Mouse (Mus musculus): ENCODE data around the gene Tob2. TPM values are rescaled to one million over a fixed set of nuclear protein-coding genes. Genes with fewer than 3 reads are reported as not detected.

Gene Tob2
- total RNA-seq (2021) (100 to 1,000 TPM in 1 of 2 experiments, 10 to 100 TPM in 1; 96.0 to 102 TPM), polyA plus RNA-seq (2012; rRNA removed) (69.9 and 76.1 TPM in 2 replicates)
- long read RNA-seq, full-length matches to known transcripts: 32 of 54 reads
- long read RNA-seq, partial matches to known transcripts: 0 of 54 reads
- long read RNA-seq, other reads (novel, unspliced or antisense): 22 of 54 reads

DNA sequence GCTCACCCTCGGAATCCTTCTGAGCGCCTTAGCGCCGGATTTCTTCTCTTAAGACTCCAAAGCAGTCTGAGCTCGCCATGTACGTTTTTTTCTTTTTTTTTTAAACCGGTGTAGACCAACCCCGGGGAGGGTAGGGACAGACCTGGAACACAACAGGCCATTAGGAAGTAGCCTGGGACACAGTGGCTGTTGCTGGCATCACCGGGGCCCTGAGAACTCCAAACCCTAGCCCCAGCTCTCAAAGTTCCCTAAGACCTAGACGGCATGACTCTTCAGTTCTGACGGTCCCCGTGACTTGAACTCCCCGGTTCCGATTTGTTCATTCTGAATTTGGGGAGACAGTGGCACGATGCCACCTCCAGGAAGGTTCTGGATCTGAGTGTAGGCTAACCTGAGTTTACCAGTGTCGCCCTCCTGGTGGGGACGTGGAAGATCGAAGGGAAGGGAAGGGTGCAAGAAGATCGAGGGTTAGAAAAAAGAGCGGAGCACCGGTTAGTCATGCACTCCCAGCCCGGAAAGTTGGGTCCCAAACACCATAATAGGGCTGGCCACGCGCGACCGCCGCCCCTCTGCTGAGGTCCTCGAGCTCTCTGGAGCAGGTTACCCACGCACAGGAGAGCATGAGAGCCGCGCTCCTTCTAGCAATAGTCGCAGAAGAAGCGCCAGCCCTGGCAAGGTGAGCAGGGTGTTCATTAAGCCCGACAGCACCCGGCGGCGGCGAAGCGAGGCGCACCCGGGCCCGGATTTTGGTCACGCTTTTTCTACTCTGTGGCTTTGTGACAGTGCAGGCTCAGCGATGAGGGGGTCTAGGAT lies at the start of gene Tob2:
Tob2 (minus strand) TSS at position 280 of the 813 bp plus-strand sequence.
- DNase-seq: peak; percentile 83

DNA sequence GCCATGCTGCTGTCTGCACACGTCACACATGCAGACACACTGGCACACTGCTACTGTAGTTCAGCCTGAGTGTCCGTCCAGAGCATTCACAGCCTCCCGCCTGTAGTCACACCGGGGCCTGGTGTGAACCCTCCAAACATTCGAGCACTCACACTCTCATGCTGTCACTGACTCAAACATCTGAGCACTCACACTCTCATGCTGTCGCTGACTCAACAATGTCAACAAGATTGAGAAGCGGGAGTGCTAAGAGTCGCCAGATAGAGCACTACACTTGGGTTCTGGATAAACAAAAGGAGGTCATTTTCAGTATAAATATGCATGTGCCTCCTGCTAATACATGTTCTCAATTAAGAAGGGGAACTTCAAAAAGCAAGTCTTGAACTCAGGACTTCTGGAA lies 49.4 kb upstream of the Tob2 start:
- no peak for DNase-seq

DNA sequence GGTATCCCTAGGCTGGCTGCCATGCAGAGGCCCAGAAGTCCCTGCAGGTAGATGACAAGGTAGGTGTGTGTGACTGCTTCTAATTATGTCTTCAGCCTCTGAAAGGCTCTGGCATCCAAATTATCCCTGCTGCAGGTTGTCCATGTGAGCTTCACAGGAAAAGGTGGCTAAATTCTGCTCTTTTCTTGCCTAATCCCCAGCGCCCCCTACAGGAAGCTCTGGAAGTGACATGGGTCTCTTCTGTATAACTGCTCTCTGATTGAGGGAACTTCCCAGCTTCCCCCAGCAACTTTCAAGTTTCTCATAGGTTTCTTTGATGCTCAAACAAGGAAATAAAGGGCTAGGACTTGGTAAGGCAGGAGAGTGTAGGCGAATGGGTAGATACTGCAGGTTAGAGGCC lies 46.3 kb upstream of the Tob2 start:
- DNase-seq: peak; percentile 59

DNA sequence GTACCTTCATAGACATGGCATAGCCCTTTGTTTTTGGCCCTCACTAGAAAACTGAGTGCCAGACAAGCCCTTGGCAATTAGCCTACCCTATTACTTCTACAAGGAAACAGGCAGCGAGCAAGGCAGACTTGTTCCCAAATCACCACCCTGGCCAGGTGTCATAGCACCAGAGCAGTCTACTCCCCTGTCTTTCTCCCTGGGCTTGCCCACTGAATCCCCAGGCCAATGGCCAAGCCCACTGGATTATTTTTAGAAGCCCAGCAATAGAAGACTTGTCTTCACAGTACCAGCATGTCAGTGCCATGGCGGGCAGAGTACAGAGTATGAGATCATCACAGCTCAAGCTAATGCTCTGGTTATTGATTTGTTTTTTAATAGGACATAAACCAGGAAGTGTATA lies 40.2 kb upstream of the Tob2 start:
- DNase-seq: no peak

DNA sequence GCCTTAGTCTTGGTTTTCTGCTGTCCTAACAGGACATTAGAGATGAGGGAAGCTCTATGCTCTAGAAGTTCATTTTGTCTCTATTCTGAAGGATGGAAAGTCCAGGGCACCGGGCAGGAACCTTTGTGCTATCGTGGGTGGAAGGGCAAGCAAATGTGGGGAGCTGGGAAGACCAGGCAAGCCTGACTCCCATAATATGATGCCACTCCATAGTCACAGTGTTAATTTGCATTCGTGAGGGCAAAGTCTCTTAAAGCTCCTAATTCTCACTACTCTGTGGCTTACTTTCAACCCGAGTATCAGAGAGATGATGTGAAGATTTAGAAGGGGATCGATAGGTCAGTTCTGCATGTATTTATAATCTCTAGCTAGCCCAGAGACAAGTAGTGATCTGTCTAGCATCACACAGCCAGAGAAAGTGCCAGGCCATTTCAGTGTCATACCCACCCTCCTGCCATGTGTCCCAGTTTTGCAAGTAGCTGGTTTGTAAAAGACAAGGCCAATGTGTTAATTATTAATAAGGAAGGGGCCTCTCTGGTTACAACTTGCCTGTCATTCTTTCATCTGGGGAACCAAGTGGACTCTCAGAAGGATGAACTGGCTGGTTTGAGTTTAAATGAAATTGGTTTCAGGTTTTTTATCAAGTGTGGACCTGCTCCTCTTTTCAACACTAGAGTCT lies 39.1 kb upstream of the Tob2 start:
- no peak for DNase-seq

DNA sequence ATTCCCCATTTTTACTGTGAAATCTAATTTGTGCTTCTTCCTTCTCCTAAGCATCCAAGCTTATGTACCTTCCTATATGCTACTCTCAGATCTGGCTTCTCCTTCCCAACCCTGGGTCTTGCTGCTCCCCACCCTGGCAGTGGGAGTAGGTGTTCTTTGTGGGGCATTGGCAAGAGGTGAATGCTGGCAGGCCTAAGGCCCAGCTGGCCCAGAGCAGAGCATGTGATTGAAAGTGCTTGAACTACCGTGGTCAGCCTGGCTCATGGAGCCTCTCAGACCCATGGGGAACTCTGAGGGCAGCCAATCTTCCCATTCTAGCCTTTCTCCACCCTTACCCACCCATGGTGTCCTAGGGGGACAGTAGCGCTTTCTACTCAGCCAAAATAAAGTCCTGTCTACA lies 37.8 kb upstream of the Tob2 start:
- no peak for DNase-seq

DNA sequence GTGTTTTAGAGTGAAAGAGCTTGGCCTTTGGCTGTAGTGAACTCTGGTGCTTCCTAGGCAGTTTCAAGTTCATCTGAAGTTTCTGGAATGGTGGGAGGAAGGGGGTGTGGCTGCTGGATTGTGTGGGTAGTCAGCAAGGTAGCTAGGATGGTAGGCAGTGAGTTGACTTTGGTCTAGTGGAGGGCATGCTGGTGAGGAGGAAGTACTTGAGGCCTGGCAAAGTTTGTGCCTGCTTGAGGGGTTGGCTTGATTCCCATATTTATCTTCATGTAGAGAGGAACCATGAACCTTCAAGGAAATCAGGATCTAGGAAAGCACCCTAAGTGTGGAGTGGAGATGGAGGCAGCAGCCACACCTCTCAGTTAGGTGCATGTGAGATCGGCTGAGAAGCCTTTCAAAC lies 35.4 kb upstream of the Tob2 start:
- DNase-seq: no peak

DNA sequence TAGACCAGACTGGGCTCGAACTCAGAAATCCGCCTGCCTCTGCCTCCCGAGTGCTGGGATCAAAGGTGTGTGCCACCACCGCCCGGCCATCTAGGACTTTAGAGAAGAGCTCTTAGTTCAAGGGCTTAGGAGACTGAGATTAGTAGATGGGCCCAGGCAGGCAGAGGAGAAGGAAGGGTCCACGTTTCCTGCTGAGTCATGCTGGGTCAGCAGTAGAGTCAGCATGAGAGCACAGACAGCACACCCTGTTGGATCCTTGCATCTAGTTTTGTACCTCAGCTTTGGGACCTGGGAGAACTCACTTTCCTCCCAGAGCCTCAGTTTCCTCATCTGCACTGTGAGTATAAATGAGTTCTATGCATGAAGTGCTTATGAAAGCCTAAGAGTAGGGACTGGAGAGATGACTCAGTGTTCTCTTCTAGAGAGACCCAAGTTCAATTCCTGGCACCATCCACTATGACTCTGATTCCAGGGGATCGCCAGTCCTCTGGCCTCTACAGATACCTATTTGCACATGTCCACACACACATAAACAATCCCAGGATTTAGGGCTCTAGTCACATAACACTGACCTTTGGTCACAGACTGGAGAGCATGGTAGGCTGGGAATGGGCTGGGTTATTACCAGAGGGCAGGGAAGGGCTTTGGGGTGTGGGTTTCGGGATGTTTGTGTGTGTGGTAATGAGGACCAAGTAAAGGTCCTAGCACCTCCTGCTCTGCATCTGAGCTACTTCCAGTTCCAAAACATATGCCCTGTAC lies 33.4 kb upstream of the Tob2 start:
- DNase-seq: no peak

GRCm38 (mm10) chr15:81891140-81891802 lies 32.7 kb upstream of the Tob2 start:
- no peak for DNase-seq

- no peak for DNase-seq
Observed at GRCm38 (mm10) chr15:81889175-81889574, 30.6 kb upstream of the Tob2 start.

GRCm38 (mm10) chr15:81886795-81887550 lies 28.4 kb upstream of the Tob2 start:
- DNase-seq: peak; percentile 14

- DNase-seq: no peak
Observed at GRCm38 (mm10) chr15:81885418-81885934, 26.9 kb upstream of the Tob2 start.

- no peak for DNase-seq
Observed at GRCm38 (mm10) chr15:81882348-81882747, 23.8 kb upstream of the Tob2 start.

DNA sequence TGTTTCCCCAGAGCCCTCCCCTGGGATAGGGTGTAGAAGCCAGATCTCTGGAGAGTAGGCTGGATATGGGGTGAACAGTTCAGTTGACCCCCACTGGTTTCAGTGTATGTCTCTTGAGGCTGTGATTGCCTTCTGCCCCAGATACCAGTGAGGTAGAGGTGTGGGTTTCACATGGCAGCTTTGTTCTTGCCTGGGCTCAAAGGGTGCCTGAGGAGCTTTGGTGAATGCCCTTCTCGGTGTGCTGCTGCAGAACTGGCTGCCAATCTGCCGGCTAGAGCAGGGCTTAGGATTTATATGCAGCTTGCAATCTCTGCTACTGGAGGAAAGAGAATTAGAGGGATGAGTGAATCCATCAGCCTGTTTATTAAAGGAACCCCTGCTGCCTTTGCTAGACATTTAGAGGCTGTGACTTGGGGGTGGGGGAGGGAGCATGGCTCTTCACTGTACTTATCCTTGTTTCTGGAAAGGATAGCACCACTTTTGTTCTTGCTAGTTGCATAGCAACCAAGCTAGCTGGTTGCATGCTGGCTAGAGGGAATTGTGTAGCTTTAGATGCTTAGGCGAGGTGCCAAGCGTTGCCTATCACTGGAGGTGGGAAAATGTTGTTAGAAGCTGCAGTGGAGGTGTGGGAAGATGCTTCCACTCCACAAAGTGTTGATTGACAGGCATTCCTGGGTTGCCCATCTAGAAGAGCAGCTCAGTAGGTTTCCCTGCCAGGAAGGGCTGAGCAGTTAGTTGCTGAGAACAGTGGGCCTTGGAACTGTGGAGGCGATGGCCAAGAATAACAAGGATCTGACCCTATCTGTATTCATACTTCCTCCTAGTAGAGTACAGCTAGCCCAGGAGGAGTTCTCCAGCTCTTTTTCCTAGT lies 21.2 kb upstream of the Tob2 start:
- no peak for DNase-seq

- peak; percentile 99 for DNase-seq
Observed at GRCm38 (mm10) chr15:81872262-81873136, 13.9 kb upstream of the Tob2 start, which contains the start of gene Aco2. Gene Aco2, plus strand, starts transcription at chr15:81872309.

DNA sequence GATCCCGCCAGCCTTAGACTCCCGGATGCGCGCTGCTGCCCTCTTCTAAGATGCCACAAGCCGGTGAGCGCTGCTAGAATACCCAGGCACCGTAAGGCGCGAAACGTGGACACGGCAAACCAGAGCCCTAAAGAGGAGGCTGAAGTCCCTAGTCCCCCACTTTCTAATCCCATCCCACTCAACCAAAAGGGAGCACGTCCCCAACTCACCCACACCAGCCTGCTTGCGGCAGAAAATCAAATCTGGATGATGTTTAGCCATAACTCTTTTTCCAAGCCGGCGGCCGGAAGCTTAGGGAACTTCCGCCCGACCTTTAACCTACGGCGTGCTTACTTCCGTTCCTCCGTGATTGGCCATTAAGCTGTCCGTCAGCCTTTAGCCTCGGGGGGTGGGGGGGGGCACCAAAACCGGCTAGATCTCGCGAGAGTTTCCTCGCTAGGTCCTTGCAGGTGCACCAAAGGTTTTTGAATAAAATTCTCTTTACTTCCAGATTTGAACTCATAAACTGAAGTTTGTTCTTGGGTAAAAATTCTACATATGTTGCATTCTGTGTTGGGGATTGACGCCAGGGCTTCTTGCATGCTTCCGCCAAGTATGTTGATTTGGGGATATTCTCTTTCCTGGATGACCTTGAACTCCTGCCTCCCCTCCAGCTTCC lies 13.1 kb upstream of the Tob2 start, which contains the start of gene Phf5a:
Phf5a (minus strand) TSS at position 308 of the 658 bp plus-strand sequence.
- peak; percentile 89 for DNase-seq

GRCm38 (mm10) chr15:81869985-81870384 lies 11.4 kb upstream of the Tob2 start:
- no peak for DNase-seq

DNA sequence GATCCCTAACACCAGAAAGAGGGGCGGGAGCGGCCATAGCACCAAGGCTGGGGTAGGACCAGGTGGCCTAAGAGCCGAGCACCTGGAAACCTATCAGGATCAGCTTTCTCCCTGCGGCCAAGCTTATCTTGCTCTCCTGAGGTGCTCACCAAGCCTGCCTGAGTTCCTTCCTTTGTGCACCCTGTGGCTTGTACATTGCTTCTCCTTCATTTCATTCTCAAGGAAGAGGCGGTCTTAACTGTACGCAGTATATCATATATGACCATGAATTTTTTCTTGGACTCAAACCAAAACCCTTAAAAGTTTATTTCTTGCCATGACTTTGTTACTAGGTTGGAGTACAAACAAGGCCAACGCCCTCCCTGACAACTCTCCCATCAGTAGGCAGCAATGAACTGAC lies 5.6 kb upstream of the Tob2 start:
- DNase-seq: no peak
